Mouse (Mus musculus) lung, adult 2 months (tissue): ENCODE measurements around the gene Pspn.

ENCODE experiments used
- CTCF ChIP-seq: fragments of 200-500 bp; IDR thresholded peaks from 2 replicates; pipeline ENCODE4 v1.5.1; 2011; ENCODE audit warnings: mild to moderate bottlenecking, low read length, control low read depth; ENCODE audit not compliant: insufficient read depth
- POLR2A ChIP-seq: fragments of 200-500 bp; IDR thresholded peaks from 2 replicates; pipeline ENCODE4 v1.6.1; 2011; ENCODE audit warnings: low read depth, mild to moderate bottlenecking, control low read depth, low read length, borderline replicate concordance; ENCODE audit errors: extremely low read depth

GRCm38 (mm10) chr17:57031661-57032420 lies 32.0 kb upstream of the Pspn start:
- TF ChIP-seq POLR2A (peak; percentile 96; the same call in 1 of the 2 replicates), CTCF (no peak)
